ENCODE assay signal across 14 mouse cellular contexts in genomic region chr6:71980587-71980986, GRCm38 (mm10).
A peak's percentile ranks its signal among the peaks of the same experiment; 100 is the strongest.
DNase-seq lines count a peak whose midpoint lies in the region; ATAC-seq and TF ChIP-seq lines count a peak whose summit lies in the region.
"Had no signal": no experiment of that assay in that cellular context is flagged by ENCODE, and none has a peak within 500 bp of the region (broad histone marks: within the 10 kb centered on the region; RNA-seq: fewer than 3 reads in every experiment).

No protein-coding gene starts in this region.

- peaks cover 18% of the 10 kb centered on the region; the same call in 1 of the 2 replicates for H3K36me3 ChIP-seq in heart, embryonic 15.5 days
- 0 out of 2 replicates have a peak, but pooled peaks cover 3% of the 10 kb centered on the region for H3K36me3 ChIP-seq in thymus, adult 2 months (ENCODE audit: control insufficient read depth, insufficient read depth, low read length)
- peaks cover 9% of the 10 kb centered on the region; the same call in 1 of the 2 replicates for H3K36me3 ChIP-seq in stomach, postnatal 0 days (ENCODE audit: control insufficient read depth, insufficient read depth, low read length)

- no peaks in the 10 kb centered on the region for H3K27me3 ChIP-seq in heart, embryonic 15.5 days
- H3K27me3 ChIP-seq in thymus, adult 2 months (ENCODE audit: control insufficient read depth, insufficient read depth, low read length) = no peaks in the 10 kb centered on the region
- H3K27me3 ChIP-seq in stomach, postnatal 0 days (ENCODE audit: control insufficient read depth, insufficient read depth, low read length) = no peaks in the 10 kb centered on the region
- H3K27me3 ChIP-seq: forebrain, embryonic 15.5 days; lung, embryonic 15.5 days; midbrain, embryonic 12.5 days had no signal

- H3K9me3 ChIP-seq in heart, embryonic 15.5 days (replicated peaks) = no peaks in the 10 kb centered on the region
- H3K9me3 ChIP-seq in stomach, postnatal 0 days (ENCODE audit: control insufficient read depth, low read length) = no peaks in the 10 kb centered on the region
- H3K9me3 ChIP-seq: forebrain, embryonic 15.5 days; lung, embryonic 15.5 days; midbrain, embryonic 12.5 days had no signal

- TF ChIP-seq POLR2A in thymus, adult 2 months (IDR thresholded peaks at IDR 0.05; ENCODE audit: control insufficient read depth, extremely low read depth, insufficient read depth, low read length, poor library complexity) = no peak
- no peak for TF ChIP-seq POLR2A in embryonic fibroblast, embryonic 13.5 days (IDR thresholded peaks at IDR 0.05; ENCODE audit: low read depth, low read length)

- no peak overlapping the region for H3K4me3 ChIP-seq in heart, embryonic 15.5 days
- H3K4me3 ChIP-seq in thymus, adult 2 months (ENCODE audit: control insufficient read depth, insufficient read depth, low read length) = no peak overlapping the region
- H3K4me3 ChIP-seq in embryonic fibroblast, embryonic 13.5 days (ENCODE audit: insufficient read depth, low read length) = no peak overlapping the region
- no peak overlapping the region for H3K4me3 ChIP-seq in stomach, postnatal 0 days (ENCODE audit: low read depth, low read length)
- H3K4me3 ChIP-seq: forebrain, embryonic 15.5 days; lung, embryonic 15.5 days; midbrain, embryonic 12.5 days had no signal

- no peak for TF ChIP-seq CTCF in thymus, adult 2 months (IDR thresholded peaks at IDR 0.05; ENCODE audit: borderline replicate concordance, control insufficient read depth, extremely low read depth, insufficient read depth, low read length, poor library complexity)
- no peak for TF ChIP-seq CTCF in embryonic fibroblast, embryonic 13.5 days (IDR thresholded peaks at IDR 0.05; ENCODE audit: borderline replicate concordance, insufficient read depth, low read length)
- no peak for TF ChIP-seq CTCF in stomach, postnatal 0 days (IDR thresholded peaks at IDR 0.05; ENCODE audit: low read depth)

- no peak for DNase-seq in heart, adult 18-20 months
- no peak for DNase-seq in thymus, adult 2 months
- no peak for DNase-seq in thymus, postnatal 10 days (ENCODE audit: low spot score in 2 of 2)
- no peak for DNase-seq in stomach, postnatal 0 days (ENCODE audit: low spot score)
- DNase-seq in lung, adult 18-20 months = no peak
- DNase-seq: adrenal gland, postnatal 25 days; cerebellum, adult 9-11 months; kidney, adult 18-20 months; right cerebral cortex, postnatal 4 days had no signal

- no peak; the same call in 1 of the 2 replicates for ATAC-seq in heart, embryonic 15.5 days (replicated peaks; ENCODE audit: insufficient number of reproducible peaks, insufficient read depth, low FRiP score, low read depth)
- ATAC-seq in stomach, postnatal 0 days (ENCODE audit: low FRiP score, low TSS enrichment) = 0 out of 2 replicates have a peak, but pooled peaks have one; percentile 7
- ATAC-seq: forebrain, embryonic 15.5 days had no signal

- TF ChIP-seq EP300 in stomach, postnatal 0 days (optimal IDR thresholded peaks at IDR 0.05) = no peak

- peak overlapping the region; percentile 79 for H3K27ac ChIP-seq in heart, embryonic 15.5 days
- H3K27ac ChIP-seq in thymus, adult 2 months (ENCODE audit: control insufficient read depth, insufficient read depth, low read length) = peak overlapping the region; percentile 4; the same call in 1 of the 2 replicates
- peak overlapping the region; percentile 84 for H3K27ac ChIP-seq in embryonic fibroblast, embryonic 13.5 days (ENCODE audit: insufficient read depth, low read length)
- no peak overlapping the region for H3K27ac ChIP-seq in stomach, postnatal 0 days (replicated peaks)
- H3K27ac ChIP-seq: forebrain, embryonic 15.5 days; lung, embryonic 15.5 days; midbrain, embryonic 12.5 days had no signal

- peaks cover 35% of the 10 kb centered on the region for H3K4me1 ChIP-seq in heart, embryonic 15.5 days (replicated peaks)
- peaks cover 32% of the 10 kb centered on the region for H3K4me1 ChIP-seq in thymus, adult 2 months (replicated peaks; ENCODE audit: control insufficient read depth, insufficient read depth, low read length)
- peaks cover 21% of the 10 kb centered on the region for H3K4me1 ChIP-seq in embryonic fibroblast, embryonic 13.5 days (ENCODE audit: control insufficient read depth, insufficient read depth, low read length)
- no peaks in the 10 kb centered on the region for H3K4me1 ChIP-seq in stomach, postnatal 0 days (replicated peaks; ENCODE audit: control insufficient read depth, insufficient read depth)
- H3K4me1 ChIP-seq: forebrain, embryonic 15.5 days; lung, embryonic 15.5 days; midbrain, embryonic 12.5 days had no signal

- WGBS in heart, embryonic 15.5 days = 65% methylated on average over 2 of the region's 2 CpGs
- WGBS in thymus, adult 2 months = 52% methylated on average over 2 of the region's 2 CpGs
- WGBS in stomach, postnatal 0 days = 87% methylated on average over 2 of the region's 2 CpGs

- H3K9ac ChIP-seq in heart, embryonic 15.5 days = no peak overlapping the region
- no peak overlapping the region for H3K9ac ChIP-seq in stomach, postnatal 0 days (ENCODE audit: low read length)
- H3K9ac ChIP-seq: forebrain, embryonic 15.5 days; lung, embryonic 15.5 days; midbrain, embryonic 12.5 days had no signal

- no peak overlapping the region for H3K4me2 ChIP-seq in heart, embryonic 15.5 days
- H3K4me2 ChIP-seq in stomach, postnatal 0 days (replicated peaks; ENCODE audit: low read depth) = no peak overlapping the region
- H3K4me2 ChIP-seq: forebrain, embryonic 15.5 days; lung, embryonic 15.5 days; midbrain, embryonic 12.5 days had no signal
